14 mouse cellular contexts compared by ENCODE assay signal in genomic region chr3:60480716-60481115, GRCm38 (mm10).
"Had no signal": no experiment of that assay in that cellular context is flagged by ENCODE, and none has a peak within 500 bp of the region (broad histone marks: within the 10 kb centered on the region; RNA-seq: fewer than 3 reads in every experiment).

No protein-coding gene starts in this region.

- DNase-seq: kidney, adult 8-10 months; kidney, postnatal 25 days; liver; lung, adult 2 months; lung, postnatal 4 days; right cerebral cortex, postnatal 14 days; thymus, postnatal 25 days had no signal

- H3K4me1 ChIP-seq: midbrain, embryonic 15.5 days; neural tube, embryonic 13.5 days had no signal

- H3K36me3 ChIP-seq: limb, embryonic 12.5 days; liver, embryonic 15.5 days; midbrain, embryonic 15.5 days; neural tube, embryonic 13.5 days had no signal

- ATAC-seq: intestine, embryonic 16.5 days; lung, postnatal 0 days; midbrain, embryonic 15.5 days had no signal

- H3K27ac ChIP-seq: limb, embryonic 12.5 days; liver, embryonic 15.5 days; midbrain, embryonic 15.5 days; neural tube, embryonic 13.5 days; stomach, postnatal 0 days had no signal

- H3K27me3 ChIP-seq: limb, embryonic 12.5 days; liver, embryonic 15.5 days; midbrain, embryonic 15.5 days; neural tube, embryonic 13.5 days had no signal

- H3K4me3 ChIP-seq: limb, embryonic 12.5 days; liver, embryonic 15.5 days; midbrain, embryonic 15.5 days; neural tube, embryonic 13.5 days had no signal
